Mouse (Mus musculus) kidney, adult 2 months (tissue): ENCODE measurements around the gene Col27a1. TPM values are rescaled to one million over a fixed set of nuclear protein-coding genes. Genes with fewer than 3 reads are reported as not detected.
A peak's percentile ranks its signal among the peaks of the same experiment; 100 is the strongest.

ENCODE experiments used
- DNase-seq: peaks from one replicate; pipeline ENCODE4 v3.0.0; 2021
- H3K27ac ChIP-seq: fragments of 200-500 bp; 2 replicates; pipeline ENCODE4 v1.5.1; 2012; ENCODE audit warnings: low read depth, low read length, control low read depth, inconsistent platforms; ENCODE audit not compliant: insufficient read depth
- H3K27me3 ChIP-seq: fragments of 200-500 bp; replicated peaks from 2 replicates; pipeline ENCODE4 v1.6.1; 2012; ENCODE audit warnings: mild to moderate bottlenecking, moderate library complexity, low read length, inconsistent platforms; ENCODE audit not compliant: control insufficient read depth, insufficient read depth
- H3K36me3 ChIP-seq: fragments of 200-500 bp; 2 replicates; pipeline ENCODE4 v1.6.1; 2012; ENCODE audit warnings: mild to moderate bottlenecking, moderate library complexity, low read length, inconsistent platforms; ENCODE audit not compliant: control insufficient read depth, insufficient read depth
- H3K4me1 ChIP-seq: fragments of 200-500 bp; 2 replicates; pipeline ENCODE4 v1.6.1; 2011; ENCODE audit warnings: low read length; ENCODE audit not compliant: control insufficient read depth, insufficient read depth
- H3K4me3 ChIP-seq: fragments of 200-500 bp; 2 replicates; pipeline ENCODE4 v1.5.1; 2011; ENCODE audit warnings: mild to moderate bottlenecking, low read depth, low read length, control low read depth; ENCODE audit not compliant: insufficient read depth
- CTCF ChIP-seq: fragments of 200-500 bp; conservative IDR thresholded peaks from 2 replicates; pipeline ENCODE4 v1.5.1; 2011; ENCODE audit warnings: low read depth, mild to moderate bottlenecking, control low read depth, low read length, moderate library complexity, mixed read lengths; ENCODE audit not compliant: insufficient read depth, insufficient read length
- POLR2A ChIP-seq: fragments of 200-500 bp; IDR thresholded peaks from one replicate; pipeline ENCODE4 v1.6.1; 2011; ENCODE audit warnings: low read depth, low read length, control low read depth
- WGBS: fragments of 180-500 bp; shearing (Covaris S2); methylation state at CpG from one replicate; pipeline ENCODE4 v1.1.7; 2018; 5-methylcytosine and 5-hydroxymethylcytosine counted together
- polyA plus RNA-seq: library from polyadenylated mRNA; depleted of rRNA; stranded (reverse); fragments of >200 nt; gene quantifications from 2 replicates; pipeline ENCODE4 v1.2.3, GENCODE M21; 2012

The Col27a1 gene
- polyA plus RNA-seq, 1 experiment: 23.1 TPM

DNA sequence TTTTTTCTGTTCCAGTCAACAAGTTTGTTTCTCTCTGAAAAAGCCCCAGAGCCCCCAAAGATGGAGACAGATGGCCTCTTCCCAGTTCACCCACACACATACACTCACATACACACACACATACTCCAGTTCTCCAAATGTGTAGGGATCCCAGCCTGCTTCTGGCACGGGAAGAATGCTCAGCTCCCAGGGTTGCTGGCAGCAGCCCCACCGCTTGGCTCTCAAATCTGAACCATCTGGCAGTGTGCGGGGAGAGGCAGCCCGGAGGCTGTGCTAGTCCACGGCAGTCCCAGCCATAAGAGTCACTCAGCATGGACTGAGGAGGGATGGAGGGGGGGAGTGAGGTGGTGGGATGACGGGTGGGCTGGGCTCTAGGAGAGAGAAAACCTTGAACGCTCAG, 77.3 kb downstream of the Col27a1 start:
- no peaks in the 10 kb centered on the region for H3K36me3 ChIP-seq
- no peak overlapping the region for H3K27ac ChIP-seq
- TF ChIP-seq POLR2A: no peak
- TF ChIP-seq CTCF: no peak
- WGBS: 56% methylated on average over 7 of the region's 7 CpGs
- H3K27me3 ChIP-seq: no peaks in the 10 kb centered on the region
- peak; percentile 62 for DNase-seq
- H3K4me3 ChIP-seq: no peak overlapping the region
- no peaks in the 10 kb centered on the region for H3K4me1 ChIP-seq

DNA sequence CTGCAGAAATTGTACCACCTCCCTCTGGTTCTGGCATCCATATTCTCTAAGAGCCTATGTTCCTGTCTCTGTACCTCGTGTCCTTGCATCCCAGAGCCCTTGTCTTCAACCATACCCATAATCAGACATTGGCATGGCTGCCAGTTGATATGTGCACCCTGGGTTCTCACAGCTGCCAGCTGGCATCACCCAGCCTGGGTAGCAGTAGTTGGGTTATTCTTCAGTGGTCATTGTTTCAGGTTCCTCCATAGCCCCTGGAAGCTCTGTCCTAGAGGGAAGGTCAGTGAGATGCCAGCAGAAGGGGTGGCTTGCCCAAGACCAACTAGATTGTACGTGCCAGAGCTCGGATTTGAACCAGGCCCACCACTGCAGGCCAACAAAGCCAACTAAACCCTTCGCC, 77.9 kb downstream of the Col27a1 start:
- no peak overlapping the region for H3K4me3 ChIP-seq
- H3K4me1 ChIP-seq: no peaks in the 10 kb centered on the region
- no peak for TF ChIP-seq CTCF
- TF ChIP-seq POLR2A: no peak
- no peaks in the 10 kb centered on the region for H3K36me3 ChIP-seq
- WGBS: 92% methylated on average over 4 of the region's 4 CpGs
- DNase-seq: no peak
- H3K27ac ChIP-seq: no peak overlapping the region
- no peaks in the 10 kb centered on the region for H3K27me3 ChIP-seq

DNA sequence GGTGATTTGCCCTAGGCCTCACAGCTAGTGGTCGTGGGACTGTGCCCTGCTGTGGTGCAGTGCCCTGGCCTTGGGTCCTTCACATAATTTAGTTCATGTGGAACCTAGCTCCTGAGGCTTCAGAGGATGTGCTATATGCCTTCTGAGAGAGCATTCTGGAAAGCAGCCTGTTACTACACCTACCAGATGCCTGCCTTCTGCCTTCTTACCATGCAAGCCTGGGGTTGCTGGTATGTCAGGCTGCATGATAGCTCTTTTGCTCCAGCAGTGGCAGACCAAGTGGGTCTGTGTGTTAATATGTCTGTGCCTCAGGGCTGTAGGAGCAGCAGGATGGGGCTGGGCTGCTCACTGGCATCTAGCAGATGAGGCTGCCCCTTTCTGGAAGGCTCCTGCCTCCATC, 81.8 kb downstream of the Col27a1 start:
- no peak for TF ChIP-seq POLR2A
- TF ChIP-seq CTCF: no peak
- H3K4me1 ChIP-seq: no peaks in the 10 kb centered on the region
- H3K27ac ChIP-seq: no peak overlapping the region
- DNase-seq: no peak
- no peak overlapping the region for H3K4me3 ChIP-seq
- WGBS: 88% methylated on average over 1 of the region's 1 CpGs
- no peaks in the 10 kb centered on the region for H3K36me3 ChIP-seq
- no peaks in the 10 kb centered on the region for H3K27me3 ChIP-seq

DNA sequence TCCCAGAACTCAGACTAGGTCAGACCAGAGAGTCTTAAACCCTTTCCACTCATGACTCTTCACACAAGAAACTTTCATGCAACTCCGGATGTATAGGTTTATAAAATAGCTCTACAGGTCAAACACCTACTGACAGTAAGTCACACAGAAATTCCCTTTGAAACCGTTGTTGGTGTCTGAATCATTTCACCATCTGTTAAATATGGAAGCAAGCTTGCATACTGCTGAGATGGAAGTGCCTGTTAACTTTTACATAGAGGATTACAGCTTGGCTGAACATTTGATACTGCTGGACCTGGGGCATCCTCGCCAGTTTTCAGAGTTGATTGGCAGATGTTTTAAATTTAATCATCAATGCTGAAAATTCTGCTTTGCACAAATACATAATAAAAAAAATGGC, 82.5 kb downstream of the Col27a1 start:
- DNase-seq: no peak
- Histone ChIP-seq H3K36me3 (no peaks in the 10 kb centered on the region), H3K4me1 (no peaks in the 10 kb centered on the region), H3K27me3 (no peaks in the 10 kb centered on the region), H3K4me3 (no peak overlapping the region), H3K27ac (no peak overlapping the region)
- WGBS: 73% methylated on average over 3 of the region's 3 CpGs
- TF ChIP-seq CTCF (no peak), POLR2A (no peak)

DNA sequence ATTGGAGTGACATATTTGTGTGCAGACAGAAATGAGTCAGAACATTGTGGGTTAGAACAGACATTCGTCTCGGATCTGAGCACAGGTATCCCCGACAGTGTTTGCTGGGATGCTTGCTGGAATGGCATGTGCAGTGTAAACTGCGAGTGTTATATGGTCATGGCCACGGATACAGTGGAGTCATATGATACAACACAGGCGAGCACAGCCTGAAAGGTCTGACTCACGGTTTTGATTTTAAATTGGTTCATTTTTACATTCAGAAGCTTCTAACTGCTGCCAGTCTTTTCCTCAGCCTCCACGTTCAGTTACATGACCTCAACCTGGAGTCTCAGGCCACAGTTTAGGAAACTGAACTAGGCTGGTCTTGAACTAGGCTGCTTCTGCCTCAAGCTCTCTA, 83.1 kb downstream of the Col27a1 start:
- Histone ChIP-seq H3K4me1 (no peaks in the 10 kb centered on the region), H3K4me3 (no peak overlapping the region), H3K27ac (no peak overlapping the region), H3K36me3 (no peaks in the 10 kb centered on the region), H3K27me3 (no peaks in the 10 kb centered on the region)
- no peak for TF ChIP-seq CTCF
- no peak for TF ChIP-seq POLR2A
- DNase-seq: no peak
- WGBS: 87% methylated on average over 8 of the region's 8 CpGs

DNA sequence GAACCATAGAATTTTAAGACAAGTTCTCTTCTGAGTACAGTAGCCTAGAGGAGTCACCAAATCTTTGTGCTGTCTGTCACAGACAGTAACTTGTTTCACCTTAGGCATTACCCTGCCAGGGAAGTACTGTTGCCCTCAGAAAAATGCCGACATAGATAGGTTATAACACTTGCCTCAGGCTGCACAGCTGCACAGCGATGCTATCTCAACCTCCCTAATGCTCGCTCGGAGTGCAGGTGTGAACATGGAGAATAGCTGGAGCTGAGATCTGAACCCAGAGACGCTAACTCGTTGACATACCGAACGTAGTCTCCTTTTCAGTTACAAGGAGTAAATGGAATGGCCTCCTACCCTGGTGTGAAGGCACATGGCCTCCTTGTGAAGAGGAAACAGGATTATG, 84.4 kb downstream of the Col27a1 start:
- no peak for DNase-seq
- no peaks in the 10 kb centered on the region for H3K4me1 ChIP-seq
- no peak overlapping the region for H3K4me3 ChIP-seq
- no peaks in the 10 kb centered on the region for H3K27me3 ChIP-seq
- 95% methylated on average over 8 of the region's 8 CpGs for WGBS
- TF ChIP-seq POLR2A (no peak), CTCF (no peak)
- no peak overlapping the region for H3K27ac ChIP-seq
- H3K36me3 ChIP-seq: no peaks in the 10 kb centered on the region

DNA sequence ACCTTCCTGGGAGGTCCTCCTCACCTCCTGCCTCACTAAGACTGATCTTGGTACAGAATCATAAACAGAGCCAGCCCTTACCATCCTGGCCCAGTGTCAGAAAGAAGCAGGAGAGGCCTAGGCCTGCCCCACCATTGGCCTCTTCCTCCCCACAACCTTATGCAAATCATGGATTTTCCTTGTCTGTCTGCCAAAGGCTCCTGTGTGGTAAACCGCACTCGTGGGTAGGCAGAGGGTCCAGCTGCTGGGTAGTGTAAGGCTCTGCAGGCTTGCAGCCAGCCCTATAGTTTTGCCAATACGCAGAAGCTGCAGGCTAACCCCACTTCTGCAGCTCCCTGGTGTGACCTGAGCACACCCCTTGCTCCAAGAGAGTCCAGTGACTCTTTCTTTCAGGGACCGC, 88.8 kb downstream of the Col27a1 start:
- H3K4me3 ChIP-seq: no peak overlapping the region
- 68% methylated on average over 4 of the region's 4 CpGs for whole genome bisulfite sequencing
- TF ChIP-seq POLR2A (no peak), CTCF (no peak)

More for the DNA sequence above, 88.8 kb downstream of the Col27a1 start:
- DNase-seq: no peak
- Histone ChIP-seq H3K4me1 (no peaks in the 10 kb centered on the region), H3K27me3 (no peaks in the 10 kb centered on the region), H3K27ac (no peak overlapping the region), H3K36me3 (no peaks in the 10 kb centered on the region)
